Mouse (Mus musculus) forebrain, embryonic 14.5 days (tissue): Measurements from ENCODE around the gene Hoxc5. TPM values are rescaled to one million over a fixed set of nuclear protein-coding genes. Genes with fewer than 3 reads are reported as not detected.

Source experiments
- ATAC-seq: fragments of 200-750 bp; cut with Nextera tagmentation; 2 replicates; pipeline ENCODE4 v1.8.0; 2017; ENCODE audit warnings: mild to moderate bottlenecking, moderate library complexity
- DNase-seq: peaks from one replicate; pipeline ENCODE4 v3.0.0-alpha.2; 2015; ENCODE audit warnings: low spot score
- H3K27ac ChIP-seq: fragments of 300-500 bp; sonication (generic); 2 replicates; pipeline ENCODE4 v1.5.1; 2014; ENCODE audit warnings: low read depth, mild to moderate bottlenecking, control low read depth, low read length, moderate library complexity
- H3K27me3 ChIP-seq: fragments of 300-500 bp; sonication (generic); replicated peaks from 2 replicates; pipeline ENCODE4 v1.6.1; 2014; ENCODE audit warnings: low read length, control low read depth, mixed read lengths; ENCODE audit not compliant: control insufficient read depth, insufficient read depth
- H3K36me3 ChIP-seq: fragments of 300-500 bp; sonication (generic); 2 replicates; pipeline ENCODE4 v1.6.1; 2014; ENCODE audit warnings: low read length, control low read depth; ENCODE audit not compliant: control insufficient read depth, insufficient read depth
- H3K4me1 ChIP-seq: fragments of 300-500 bp; sonication (generic); 2 replicates; pipeline ENCODE4 v1.6.1; 2014; ENCODE audit warnings: antibody characterized with exemption, low read length, control low read depth; ENCODE audit not compliant: control insufficient read depth, insufficient read depth
- H3K4me2 ChIP-seq: fragments of 300-500 bp; sonication (generic); 2 replicates; pipeline ENCODE4 v1.6.1; 2014; ENCODE audit warnings: mild to moderate bottlenecking, control low read depth, low read length
- H3K4me3 ChIP-seq: fragments of 300-500 bp; sonication (generic); 2 replicates; pipeline ENCODE4 v1.5.1; 2014; ENCODE audit warnings: low read depth, low read length, control low read depth
- H3K9ac ChIP-seq: fragments of 300-500 bp; sonication (generic); 2 replicates; pipeline ENCODE4 v1.6.1; 2014; ENCODE audit warnings: mild to moderate bottlenecking, low read length, control low read depth, moderate library complexity
- H3K9me3 ChIP-seq: fragments of 300-500 bp; sonication (generic); replicated peaks from 2 replicates; pipeline ENCODE4 v1.6.1; 2016; ENCODE audit warnings: low read length, control low read depth, mixed read lengths; ENCODE audit not compliant: control insufficient read depth
- WGBS: fragments of 180-500 bp; shearing (Covaris S2); extraction: QIAGEN DNeasy Blood & Tissue Kit; methylation state at CpG from one replicate; pipeline ENCODE4 v1.1.7; 2014; 5-methylcytosine and 5-hydroxymethylcytosine counted together
- polyA plus RNA-seq: library from polyadenylated mRNA; unstranded; fragments of >200 nt; fragmentation: Nextera tagmentation; extraction: Ambion mirVana; gene quantifications from 2 replicates; pipeline ENCODE4 v1.2.1, GENCODE M21; 2014

The Hoxc5 gene
- polyA plus RNA-seq, 1 experiment from 2014 or later = not detected

- WGBS = under 1% methylated on average over 21 of the region's 21 CpGs
- no peak for ATAC-seq
- DNase-seq = no peak
- Histone ChIP-seq H3K27ac (no peak overlapping the region), H3K4me1 (no peaks in the 10 kb centered on the region), H3K4me2 (no peak overlapping the region), H3K9ac (no peak overlapping the region), H3K4me3 (no peak overlapping the region), H3K9me3 (no peaks in the 10 kb centered on the region), H3K36me3 (no peaks in the 10 kb centered on the region), H3K27me3 (peaks cover 98% of the 10 kb centered on the region)
Observed at GRCm38 (mm10) chr15:102975688-102976111, 8.5 kb downstream of the Hoxc5 start.

GRCm38 (mm10) chr15:102976171-102976570, 8.9 kb downstream of the Hoxc5 start, which contains the start of gene Hoxc9:
TSS of gene Hoxc9 (plus strand) at chr15:102976439.
- Histone ChIP-seq H3K9me3 (no peaks in the 10 kb centered on the region), H3K4me1 (no peaks in the 10 kb centered on the region), H3K4me3 (no peak within 1 kb of the TSS), H3K27ac (no peak within 1 kb of the TSS), H3K4me2 (no peak within 1 kb of the TSS), H3K36me3 (no peaks in the 10 kb centered on the region), H3K9ac (no peak within 1 kb of the TSS), H3K27me3 (peaks cover 98% of the 10 kb centered on the region)
- WGBS = under 1% methylated on average over 19 of the region's 20 CpGs
- no peak for DNase-seq
- ATAC-seq = no peak

- no peak for DNase-seq
- under 1% methylated on average over 37 of the region's 37 CpGs for WGBS
- H3K27me3 ChIP-seq = peaks cover 98% of the 10 kb centered on the region
Observed at GRCm38 (mm10) chr15:102976631-102977422, 9.6 kb downstream of the Hoxc5 start.

GRCm38 (mm10) chr15:102977423-102977974, 10.3 kb downstream of the Hoxc5 start:
- Histone ChIP-seq H3K9me3 (no peaks in the 10 kb centered on the region), H3K36me3 (no peaks in the 10 kb centered on the region), H3K4me1 (0 out of 2 replicates have a peak, but pooled peaks cover 3% of the 10 kb centered on the region), H3K4me3 (no peak overlapping the region), H3K27ac (no peak overlapping the region), H3K9ac (no peak overlapping the region), H3K27me3 (peaks cover 98% of the 10 kb centered on the region), H3K4me2 (no peak overlapping the region)
- no peak for ATAC-seq
- under 1% methylated on average over 16 of the region's 16 CpGs for WGBS
- DNase-seq = no peak

More at GRCm38 (mm10) chr15:102976631-102977422, 9.6 kb downstream of the Hoxc5 start:
- no peak for ATAC-seq
- Histone ChIP-seq H3K4me2 (no peak overlapping the region), H3K36me3 (no peaks in the 10 kb centered on the region), H3K27ac (no peak overlapping the region), H3K9ac (no peak overlapping the region), H3K4me3 (no peak overlapping the region), H3K4me1 (0 out of 2 replicates have a peak, but pooled peaks cover 2% of the 10 kb centered on the region), H3K9me3 (no peaks in the 10 kb centered on the region)

GRCm38 (mm10) chr15:102978615-102979515, 11.6 kb downstream of the Hoxc5 start:
- H3K27ac ChIP-seq = no peak overlapping the region
- H3K27me3 ChIP-seq = peaks cover 98% of the 10 kb centered on the region
- H3K4me1 ChIP-seq = 0 out of 2 replicates have a peak, but pooled peaks cover 3% of the 10 kb centered on the region
- DNase-seq (no peak), ATAC-seq (no peak)
- no peak overlapping the region for H3K9ac ChIP-seq
- H3K4me2 ChIP-seq = no peak overlapping the region
- no peak overlapping the region for H3K4me3 ChIP-seq
- under 1% methylated on average over 13 of the region's 13 CpGs for WGBS
- H3K9me3 ChIP-seq = no peaks in the 10 kb centered on the region
- H3K36me3 ChIP-seq = no peaks in the 10 kb centered on the region

GRCm38 (mm10) chr15:102979936-102980335, 12.7 kb downstream of the Hoxc5 start:
- H3K27ac ChIP-seq = no peak overlapping the region
- peaks cover 97% of the 10 kb centered on the region for H3K27me3 ChIP-seq
- ATAC-seq (no peak), DNase-seq (no peak)
- H3K9ac ChIP-seq = no peak overlapping the region
- H3K36me3 ChIP-seq = no peaks in the 10 kb centered on the region
- no peaks in the 10 kb centered on the region for H3K9me3 ChIP-seq
- 0 out of 2 replicates have a peak, but pooled peaks cover 3% of the 10 kb centered on the region for H3K4me1 ChIP-seq
- no peak overlapping the region for H3K4me3 ChIP-seq
- no peak overlapping the region for H3K4me2 ChIP-seq
- 0% methylated on average over 1 of the region's 1 CpGs for WGBS

GRCm38 (mm10) chr15:102980352-102980751, 13.1 kb downstream of the Hoxc5 start:
- DNase-seq (no peak), ATAC-seq (no peak)
- H3K9me3 ChIP-seq = no peaks in the 10 kb centered on the region
- H3K4me1 ChIP-seq = 0 out of 2 replicates have a peak, but pooled peaks cover 3% of the 10 kb centered on the region
- no peak overlapping the region for H3K9ac ChIP-seq
- no peaks in the 10 kb centered on the region for H3K36me3 ChIP-seq
- H3K27ac ChIP-seq = no peak overlapping the region
- no peak overlapping the region for H3K4me3 ChIP-seq
- WGBS = 4% methylated on average over 11 of the region's 11 CpGs
- no peak overlapping the region for H3K4me2 ChIP-seq
- H3K27me3 ChIP-seq = peaks cover 97% of the 10 kb centered on the region

GRCm38 (mm10) chr15:102980912-102981311, 13.7 kb downstream of the Hoxc5 start:
- peaks cover 97% of the 10 kb centered on the region for H3K27me3 ChIP-seq
- H3K36me3 ChIP-seq = no peaks in the 10 kb centered on the region
- 0 out of 2 replicates have a peak overlapping the region, but pooled peaks have one; percentile 13 for H3K4me3 ChIP-seq
- no peak overlapping the region for H3K9ac ChIP-seq
- WGBS = 0% methylated on average over 14 of the region's 14 CpGs
- no peak for DNase-seq
- H3K4me1 ChIP-seq = 0 out of 2 replicates have a peak, but pooled peaks cover 3% of the 10 kb centered on the region
- H3K9me3 ChIP-seq = no peaks in the 10 kb centered on the region
- no peak overlapping the region for H3K27ac ChIP-seq
- ATAC-seq = no peak
- H3K4me2 ChIP-seq = peak overlapping the region; percentile 24
